Mouse (Mus musculus) forebrain, embryonic 11.5 days (tissue): ENCODE data around the gene Pecr. TPM values are rescaled to one million over a fixed set of nuclear protein-coding genes. Genes with fewer than 3 reads are reported as not detected.

ENCODE experiments used
- ATAC-seq: fragments of 200-750 bp; cut with Nextera tagmentation; replicated peaks from 2 replicates; pipeline ENCODE4 v1.8.0; 2017; ENCODE audit warnings: moderate TSS enrichment; ENCODE audit not compliant: low FRiP score
- DNase-seq: peaks from one replicate; pipeline ENCODE4 v3.0.0-alpha.2; 2017; ENCODE audit warnings: low spot score
- H3K27ac ChIP-seq: fragments of 300-500 bp; sonication (generic); 2 replicates; pipeline ENCODE4 v1.5.1; 2014; ENCODE audit warnings: low read depth, low read length
- H3K27me3 ChIP-seq: fragments of 300-500 bp; sonication (generic); 2 replicates; pipeline ENCODE4 v1.6.1; 2014; ENCODE audit warnings: mild to moderate bottlenecking, low read length, mixed read lengths; ENCODE audit not compliant: control insufficient read depth, insufficient read depth
- H3K36me3 ChIP-seq: fragments of 300-500 bp; sonication (generic); 2 replicates; pipeline ENCODE4 v1.6.1; 2014; ENCODE audit warnings: mild to moderate bottlenecking, low read length, moderate library complexity, mixed read lengths; ENCODE audit not compliant: control insufficient read depth, insufficient read depth
- H3K4me1 ChIP-seq: fragments of 300-500 bp; sonication (generic); replicated peaks from 2 replicates; pipeline ENCODE4 v1.6.1; 2014; ENCODE audit warnings: low read length, mixed read lengths; ENCODE audit not compliant: control insufficient read depth, insufficient read depth
- H3K4me2 ChIP-seq: fragments of 300-500 bp; sonication (generic); 2 replicates; pipeline ENCODE4 v1.6.1; 2014; ENCODE audit warnings: low read depth, mild to moderate bottlenecking, low read length, moderate library complexity, mixed read lengths; ENCODE audit not compliant: severe bottlenecking
- H3K4me3 ChIP-seq: fragments of 300-500 bp; sonication (generic); 2 replicates; pipeline ENCODE4 v1.5.1; 2014; ENCODE audit warnings: low read depth, low read length
- H3K9ac ChIP-seq: fragments of 300-500 bp; sonication (generic); 2 replicates; pipeline ENCODE4 v1.6.1; 2014; ENCODE audit warnings: low read length
- H3K9me3 ChIP-seq: fragments of 300-500 bp; sonication (generic); 2 replicates; pipeline ENCODE4 v1.6.1; 2016; ENCODE audit warnings: low read length, mixed read lengths; ENCODE audit not compliant: control insufficient read depth
- WGBS: fragments of 180-500 bp; shearing (Covaris S2); extraction: QIAGEN DNeasy Blood & Tissue Kit; methylation state at CpG from one replicate; pipeline ENCODE4 v1.1.7; 2014; 5-methylcytosine and 5-hydroxymethylcytosine counted together
- polyA plus RNA-seq: library from polyadenylated mRNA; unstranded; fragments of >200 nt; fragmentation: Nextera tagmentation; extraction: Ambion mirVana; gene quantifications from 2 replicates; pipeline ENCODE4 v1.2.1, GENCODE M21; 2014

Pecr gene
- polyA plus RNA-seq, 1 experiment from 2014 or later = 14.5 TPM

- peak overlapping the region; percentile 98 for H3K4me2 ChIP-seq
- ATAC-seq = peak; percentile 5; the same call in 1 of the 2 replicates
- no peaks in the 10 kb centered on the region for H3K9me3 ChIP-seq
- H3K36me3 ChIP-seq = no peaks in the 10 kb centered on the region
- no peak for DNase-seq
- H3K9ac ChIP-seq = peak overlapping the region; percentile 79
- no peak overlapping the region for H3K27ac ChIP-seq
- peak overlapping the region; percentile 69 for H3K4me3 ChIP-seq
- H3K27me3 ChIP-seq = peaks cover 7% of the 10 kb centered on the region; the same call in 1 of the 2 replicates
- WGBS = 25% methylated on average over 17 of the region's 17 CpGs
- no peaks in the 10 kb centered on the region; the same call in 1 of the 2 replicates for H3K4me1 ChIP-seq
Measured at GRCm38 (mm10) chr1:72210803-72211679, 73.1 kb downstream of the Pecr start.

Other genes with a start within 250 kb of the Pecr start
- gene Mreg, start 72.0 kb downstream of the Pecr start, polyA plus RNA-seq = 3.3 and 4.5 TPM in 2 replicates
- gene Tmem169, start 55 bp upstream of the Pecr start, polyA plus RNA-seq = 11.9 and 12.4 TPM in 2 replicates
- gene Xrcc5, start 23.1 kb upstream of the Pecr start, polyA plus RNA-seq = 51.9 and 53.3 TPM in 2 replicates